Mouse (Mus musculus): ENCODE results near the gene Cd19. TPM values are rescaled to one million over a fixed set of nuclear protein-coding genes. Genes with fewer than 3 reads are reported as not detected.

Gene Cd19
- total RNA-seq, 4 experiments from 2014 or later: 0.19 to 1.4 (median 0.50) TPM

DNA sequence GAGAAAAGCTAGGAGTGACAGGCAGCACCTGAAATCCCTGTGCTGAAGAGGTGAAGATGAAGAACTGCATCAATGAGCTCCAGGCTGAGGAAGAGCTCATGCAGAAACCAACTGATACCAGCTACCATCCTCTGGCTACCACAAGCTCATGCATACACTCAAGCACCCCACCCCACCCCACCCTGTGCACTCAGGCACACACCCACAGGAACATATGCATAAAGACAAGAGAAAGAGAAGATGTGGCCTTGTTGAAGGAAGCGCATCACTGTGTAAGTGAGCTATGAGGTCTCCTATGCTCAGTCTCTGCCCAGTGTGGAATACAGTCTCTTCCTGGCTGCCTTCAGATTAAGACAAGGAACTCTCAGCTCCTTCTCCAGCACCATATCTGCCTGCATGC, 26.5 kb downstream of the Cd19 start:
- no peak for DNase-seq (ENCODE audit: low spot score)

DNA sequence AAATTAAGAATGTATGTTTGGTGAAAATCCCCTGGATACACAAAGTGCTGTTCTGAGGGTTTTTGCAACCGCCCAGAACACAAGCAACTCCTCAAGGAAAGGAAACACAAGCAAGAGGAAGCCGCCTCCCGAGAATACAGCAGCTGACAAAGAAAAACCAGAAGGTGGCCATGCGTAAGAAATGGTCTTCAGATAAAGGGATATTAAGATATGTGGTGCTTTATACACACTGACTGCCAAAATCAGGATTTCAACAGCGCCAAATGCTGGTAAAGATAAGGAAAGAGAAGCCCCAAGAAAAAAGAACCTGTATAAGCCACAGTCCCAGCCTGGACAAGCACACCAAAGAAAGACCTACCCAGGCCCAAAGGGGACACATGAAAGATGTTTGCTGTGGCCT, 31.1 kb downstream of the Cd19 start:
- no peak for DNase-seq (ENCODE audit: low spot score)

DNA sequence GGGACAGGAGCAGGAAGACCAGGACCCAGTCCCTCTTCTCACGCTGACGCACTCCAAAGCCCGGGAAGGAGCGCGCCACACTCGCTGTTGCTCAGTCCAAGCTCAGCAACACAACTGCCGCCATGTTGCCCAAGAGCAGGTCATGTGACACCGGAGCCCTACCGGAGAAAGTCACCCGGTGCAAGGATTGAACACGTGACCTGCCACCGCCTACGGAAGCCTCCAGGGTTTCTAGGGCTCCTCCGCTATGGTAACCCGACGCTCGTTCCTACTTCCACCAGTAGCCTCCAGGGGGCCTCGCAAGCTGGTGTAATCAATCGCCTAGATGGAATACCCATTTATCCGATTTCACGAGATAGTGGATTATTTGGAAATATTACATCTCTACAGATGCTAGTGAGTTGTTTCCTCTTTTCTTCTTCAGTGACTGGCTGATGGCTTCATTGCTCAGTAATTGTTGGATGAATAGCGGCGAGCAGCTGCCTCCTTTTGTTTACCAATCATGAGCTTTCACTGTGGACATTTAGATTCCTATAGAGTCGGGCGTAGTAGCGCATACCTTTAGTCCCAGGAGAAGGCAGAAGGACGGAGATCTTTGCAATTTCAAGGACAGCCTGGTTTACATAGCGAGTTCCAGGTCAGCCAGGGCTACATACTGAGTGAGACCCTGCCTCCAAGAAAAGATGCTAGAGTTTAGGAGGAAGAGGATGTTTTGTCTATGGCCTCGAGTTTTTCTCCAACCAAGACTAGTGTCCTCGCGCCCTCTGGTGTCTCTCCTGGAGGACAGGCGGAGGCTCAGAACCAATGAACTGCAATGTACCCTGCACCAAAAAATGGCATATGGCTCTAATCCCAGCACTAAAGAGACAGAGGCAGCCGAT, 37.2 kb downstream of the Cd19 start, which contains the start of gene Spns1:
Gene Spns1 (minus strand): TSS at position 173 of the 881 bp plus-strand sequence.
- peak; percentile 96 for DNase-seq (ENCODE audit: low spot score)

DNA sequence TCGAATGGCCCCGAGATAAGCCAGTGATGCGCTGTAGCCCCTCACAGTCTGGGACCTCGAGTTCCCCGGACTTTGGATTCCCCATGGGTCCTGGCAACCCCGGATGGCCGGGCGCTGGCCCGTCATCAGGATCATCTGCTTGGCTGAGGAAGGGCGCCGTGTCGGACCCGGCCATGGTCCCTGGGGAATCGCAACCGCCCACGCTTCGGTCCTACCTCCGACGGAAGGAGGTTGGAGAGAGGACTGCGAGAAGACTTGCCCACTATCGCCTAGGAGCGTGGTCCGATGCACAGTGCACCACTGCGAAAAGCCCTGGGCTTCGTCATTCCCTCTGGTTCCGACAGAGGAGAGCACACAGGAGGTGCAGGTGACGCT, 37.8 kb downstream of the Cd19 start:
- DNase-seq (ENCODE audit: low spot score): no peak

DNA sequence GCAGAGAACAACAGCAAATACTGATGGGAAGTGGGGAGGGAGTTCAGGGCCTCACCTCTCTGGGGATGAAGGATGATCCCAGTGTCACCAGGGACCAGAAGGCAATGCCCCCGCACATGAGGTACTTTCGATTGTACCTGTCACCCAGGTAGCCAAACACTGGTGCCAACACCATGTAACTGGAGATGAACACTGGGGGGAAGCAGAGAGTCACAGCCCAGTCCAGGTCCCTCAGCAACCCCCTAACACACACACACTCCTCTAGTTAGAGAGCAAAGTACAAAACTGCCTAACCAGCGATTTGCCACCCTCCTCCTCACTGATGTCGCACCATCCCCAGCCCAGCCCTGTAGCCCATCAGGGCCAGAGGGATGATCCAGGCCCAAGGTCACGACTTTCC, 39.7 kb downstream of the Cd19 start:
- no peak for DNase-seq (ENCODE audit: low spot score)

DNA sequence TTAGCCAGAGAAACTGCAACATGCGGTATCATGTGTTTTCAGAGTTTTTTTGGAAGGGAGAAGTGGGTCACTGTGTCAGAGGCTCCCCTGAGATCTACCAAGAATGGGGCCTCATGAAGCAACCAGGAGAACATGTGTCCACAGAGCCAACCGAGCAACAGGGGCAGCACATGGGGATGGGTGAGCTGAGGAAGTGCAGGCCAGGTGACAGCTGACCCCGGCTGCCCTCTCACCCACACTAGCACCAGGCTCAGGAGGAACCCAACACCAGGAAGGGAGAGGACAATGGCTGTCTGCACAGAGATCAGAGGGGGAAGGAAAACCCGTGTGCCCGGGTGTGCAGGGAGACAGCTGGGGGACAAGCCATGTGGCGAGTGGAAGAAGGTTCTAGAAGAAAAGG, 40.2 kb downstream of the Cd19 start:
- DNase-seq (ENCODE audit: low spot score): no peak

DNA sequence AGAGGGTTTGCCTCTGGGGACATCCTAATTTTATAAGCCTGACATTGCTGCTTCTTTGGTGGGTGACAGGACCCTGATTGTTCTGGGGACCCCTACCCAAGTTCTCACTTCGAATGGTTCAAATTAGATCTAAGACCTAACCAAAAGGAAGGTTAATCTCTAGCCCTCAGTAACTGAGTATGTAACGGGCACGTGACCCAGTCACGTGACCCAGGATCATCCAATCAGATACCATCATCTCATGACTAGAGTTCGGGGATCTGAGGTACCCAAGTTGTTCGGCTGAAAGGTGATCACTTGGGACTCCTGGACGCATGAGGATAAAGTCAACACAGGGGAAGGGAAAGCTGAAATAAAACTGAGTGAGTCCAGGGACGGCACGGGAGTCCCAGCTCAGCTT, 41.7 kb downstream of the Cd19 start:
- no peak for DNase-seq (ENCODE audit: low spot score)

DNA sequence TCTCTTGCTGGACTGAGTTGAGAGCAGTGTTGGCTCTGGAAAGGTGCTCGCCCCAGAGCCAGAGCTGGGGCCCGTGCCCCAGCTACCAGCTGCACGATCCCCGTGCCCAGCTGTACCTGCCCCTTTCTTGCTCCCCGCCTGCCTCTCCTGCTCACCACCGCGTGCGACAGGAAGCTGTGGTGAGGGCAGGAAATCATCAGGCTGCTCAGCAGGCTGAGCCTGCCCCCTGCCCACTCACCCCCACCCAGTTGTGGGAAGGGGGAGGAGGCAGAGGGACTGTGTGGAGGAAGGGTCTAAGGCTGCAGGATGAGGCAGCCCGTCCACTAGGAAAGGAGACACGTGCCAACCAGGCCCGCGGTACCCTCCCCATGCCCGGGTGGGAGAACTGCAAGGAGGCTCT, 45.3 kb downstream of the Cd19 start, which contains the start of gene Lat:
Gene Lat (minus strand): TSS at position 178 of the 400 bp plus-strand sequence.
- DNase-seq (ENCODE audit: low spot score): no peak

DNA sequence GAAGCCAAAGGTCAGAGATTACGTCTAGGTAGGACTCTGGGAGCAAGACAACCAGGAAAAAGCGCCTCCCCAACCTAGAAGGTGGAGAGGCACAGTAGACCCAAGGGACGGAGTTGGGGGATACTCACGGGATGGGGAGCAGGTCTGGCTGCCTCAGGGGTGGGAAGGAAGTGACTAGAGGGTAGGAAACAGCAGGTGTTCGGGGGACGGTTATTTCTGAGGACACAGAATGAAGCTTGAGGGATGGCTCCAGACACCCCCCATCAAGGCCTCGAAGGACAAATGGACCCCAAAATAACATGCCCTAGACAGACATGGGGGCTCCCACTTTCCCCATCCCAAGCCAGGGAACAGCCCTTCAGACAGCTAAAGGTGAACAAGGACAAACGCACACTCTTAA, 46.3 kb downstream of the Cd19 start:
- DNase-seq (ENCODE audit: low spot score): no peak

DNA sequence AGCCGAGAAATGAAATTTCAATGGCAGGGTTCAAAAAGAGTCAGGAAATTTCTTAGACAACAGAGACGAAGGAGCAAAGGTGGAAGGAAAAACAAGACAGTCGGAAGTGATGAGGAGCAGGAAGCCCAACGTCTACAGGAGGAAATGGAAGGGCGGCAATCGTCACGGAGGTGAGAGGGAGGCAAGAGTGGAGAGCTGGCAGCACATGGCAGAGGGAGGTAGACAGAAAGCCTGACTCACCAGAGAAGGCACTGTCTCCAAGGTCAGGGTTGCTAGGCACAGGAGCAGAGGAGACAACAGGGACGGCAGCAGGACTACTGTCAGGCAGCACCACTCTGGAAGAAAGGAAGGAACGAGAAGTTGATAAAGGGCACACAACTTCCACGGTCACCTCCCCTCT, 47.1 kb downstream of the Cd19 start:
- DNase-seq (ENCODE audit: low spot score): no peak

DNA sequence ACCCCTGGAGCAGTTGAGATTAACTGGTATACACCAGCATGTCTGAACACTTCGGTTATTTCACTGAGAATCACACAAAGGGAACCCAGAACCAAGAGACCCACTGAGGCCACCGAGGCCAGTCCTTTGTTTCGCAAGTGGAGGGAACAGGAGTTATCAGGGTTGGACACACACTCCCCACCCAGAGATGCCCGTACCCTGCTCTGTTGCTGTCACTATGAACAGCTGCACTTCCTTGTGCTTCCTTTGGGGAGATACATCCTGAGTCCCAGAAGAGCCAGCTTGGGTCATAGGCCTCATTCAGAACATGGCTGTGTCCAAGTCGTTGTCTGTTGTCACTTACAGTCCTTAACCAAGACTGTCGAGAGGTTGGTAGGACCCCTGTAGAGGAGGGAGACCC, 51.7 kb downstream of the Cd19 start:
- DNase-seq (ENCODE audit: low spot score): no peak

DNA sequence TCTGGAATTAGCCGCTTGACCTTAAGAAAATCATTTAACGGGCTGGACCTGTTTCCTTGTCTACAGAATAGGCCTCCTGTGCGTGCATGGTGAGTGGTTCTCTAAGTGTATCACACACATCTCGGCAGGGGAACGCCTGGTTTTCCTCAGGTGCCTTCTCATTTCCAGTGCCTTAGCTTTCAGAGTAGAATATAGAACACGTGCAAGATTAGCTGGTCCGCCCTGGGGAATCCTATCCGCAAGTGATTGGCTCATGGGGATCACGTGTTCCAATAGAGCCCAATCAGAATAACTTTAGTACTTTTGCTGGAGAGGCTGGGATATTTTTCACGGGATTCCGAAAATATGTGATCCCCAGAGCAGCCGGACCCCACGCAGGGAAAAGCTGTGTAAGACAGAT, 55.6 kb downstream of the Cd19 start:
- no peak for DNase-seq (ENCODE audit: low spot score)

Small RNAs within 50 kb of the gene (microRNA-seq; reads per million reads assigned to microRNA genes)
- not detected for gene Mir7058

Other genes with a start within 250 kb of the Cd19 start
- 10 to 100 TPM; 12.3 to 22.8 (median 18.8) TPM for gene Xpo6, start 214.4 kb downstream of the Cd19 start, total RNA-seq (2022)
- gene Sbk1, start 142.3 kb downstream of the Cd19 start, total RNA-seq (2022): 10 to 100 TPM; 73.6 to 99.4 (median 84.5) TPM
- gene Lat, start 45.3 kb downstream of the Cd19 start, total RNA-seq (2022): under 1 TPM in 3 of 4 experiments, not detected in 1; 0.25 to 0.38 (median 0.35) TPM
- gene Spns1, start 37.4 kb downstream of the Cd19 start, total RNA-seq (2022): 10 to 100 TPM; 21.2 to 28.0 (median 23.9) TPM
- gene Nfatc2ip, start 18.2 kb downstream of the Cd19 start, total RNA-seq (2022): 1 to 10 TPM; 3.1 to 6.2 (median 3.9) TPM
- 1 to 10 TPM; 5.9 to 9.9 (median 6.0) TPM for gene Rabep2, start 13.9 kb upstream of the Cd19 start, total RNA-seq (2022)
- gene Atp2a1, start 48.2 kb upstream of the Cd19 start, total RNA-seq (2022): 10 to 100 TPM in 1 of 4 experiments, 1 to 10 TPM in 3; 6.8 to 12.2 (median 8.8) TPM
- 10 to 100 TPM; 38.6 to 46.6 (median 44.3) TPM for gene Sh2b1, start 60.5 kb upstream of the Cd19 start, total RNA-seq (2022)
- gene Tufm, start 72.5 kb upstream of the Cd19 start, total RNA-seq (2022): 100 to 1,000 TPM; 288 to 326 (median 304) TPM
- 10 to 100 TPM; 30.7 to 39.3 (median 35.2) TPM for gene Atxn2l, start 88.5 kb upstream of the Cd19 start, total RNA-seq (2022)
- gene Eif3c, start 151.5 kb upstream of the Cd19 start, total RNA-seq (2022): 100 to 1,000 TPM; 141 to 155 (median 143) TPM
- 1 to 10 TPM in 2 of 4 experiments, under 1 TPM in 2; 0.44 to 1.9 (median 0.75) TPM for gene Apobr, start 170.1 kb upstream of the Cd19 start, total RNA-seq (2022)
- 10 to 100 TPM; 12.9 to 15.6 (median 14.1) TPM for gene Cln3, start 170.9 kb upstream of the Cd19 start, total RNA-seq (2022)
- not detected for gene Il27, start 180.1 kb upstream of the Cd19 start, total RNA-seq (2022)
- 1 to 10 TPM; 3.5 to 5.3 (median 4.7) TPM for gene Nupr1, start 216.0 kb upstream of the Cd19 start, total RNA-seq (2022)
- 10 to 100 TPM; 21.6 to 26.2 (median 24.9) TPM for gene Sgf29, start 234.4 kb upstream of the Cd19 start, total RNA-seq (2022)